Mouse (Mus musculus) layer of hippocampus, adult 11-12 months (tissue): ENCODE results near the gene Cdt1.
"Not testable (repeated sequence)": the region's sequence is repeated elsewhere in the genome, so short reads cannot be mapped to it uniquely, and the experiment has no call there.

Source experiments
- DNase-seq: peaks from one replicate; pipeline ENCODE4 v3.0.0; 2022; ENCODE audit warnings: low spot score

Cdt1 gene

GRCm38 (mm10) chr8:122550234-122550994 lies 17.4 kb upstream of the Cdt1 start:
- DNase-seq, result no peak

- no peak for DNase-seq
Measured at GRCm38 (mm10) chr8:122550995-122551264, 16.9 kb upstream of the Cdt1 start.

- DNase-seq, result peak; percentile 84
Measured at GRCm38 (mm10) chr8:122551265-122552051, 16.4 kb upstream of the Cdt1 start, which contains the start of gene Piezo1. Gene Piezo1 (minus strand): TSS chr8:122551329.

- DNase-seq, result peak; percentile 75
Measured at GRCm38 (mm10) chr8:122554786-122555185, 13.0 kb upstream of the Cdt1 start.

GRCm38 (mm10) chr8:122556030-122557009 lies 11.5 kb upstream of the Cdt1 start:
- no peak for DNase-seq

GRCm38 (mm10) chr8:122557248-122558038 lies 10.4 kb upstream of the Cdt1 start:
- no peak for DNase-seq

- no peak for DNase-seq
Measured at GRCm38 (mm10) chr8:122558671-122559349, 9.0 kb upstream of the Cdt1 start.

- DNase-seq, result no peak
Measured at GRCm38 (mm10) chr8:122561199-122561598, 6.6 kb upstream of the Cdt1 start.

- DNase-seq, result no peak
Measured at GRCm38 (mm10) chr8:122564363-122565352, 3.2 kb upstream of the Cdt1 start.

- DNase-seq, result no peak
Measured at GRCm38 (mm10) chr8:122566766-122567165, 1.0 kb upstream of the Cdt1 start.

- no peak for DNase-seq
Measured at GRCm38 (mm10) chr8:122568109-122568504, 292 bp downstream of the Cdt1 start.

- no peak for DNase-seq
Measured at GRCm38 (mm10) chr8:122568881-122569309, 1.1 kb downstream of the Cdt1 start.

GRCm38 (mm10) chr8:122569329-122569728 lies 1.5 kb downstream of the Cdt1 start:
- DNase-seq, result no peak

- no peak for DNase-seq
Measured at GRCm38 (mm10) chr8:122569996-122570395, 2.2 kb downstream of the Cdt1 start.

GRCm38 (mm10) chr8:122571153-122571552 lies 3.3 kb downstream of the Cdt1 start:
- no peak for DNase-seq

- DNase-seq, result no peak
Measured at GRCm38 (mm10) chr8:122571750-122572267, 4.0 kb downstream of the Cdt1 start.

GRCm38 (mm10) chr8:122572751-122573150 lies 4.9 kb downstream of the Cdt1 start:
- no peak for DNase-seq

GRCm38 (mm10) chr8:122573176-122573575 lies 5.4 kb downstream of the Cdt1 start:
- DNase-seq, result not testable (repeated sequence)

- no peak for DNase-seq
Measured at GRCm38 (mm10) chr8:122573577-122573976, 5.8 kb downstream of the Cdt1 start.
